Mouse (Mus musculus): ENCODE data around the gene Vdr. TPM values are rescaled to one million over a fixed set of nuclear protein-coding genes. Genes with fewer than 3 reads are reported as not detected.

Vdr gene
- 1.5 TPM for polyA plus RNA-seq (2017; shearing (Covaris generic))

GRCm38 (mm10) chr15:97910530-97910929 is at the start of gene Vdr:
TSS of gene Vdr (minus strand) at chr15:97910630.

GRCm38 (mm10) chr15:97844037-97845034 is 66.1 kb downstream of the Vdr start, which contains the start of gene Hdac7:
TSS of gene Hdac7 (minus strand) at chr15:97844502.

Other genes starting within 250 kb of the Vdr start
- gene Rpap3, start 204.8 kb downstream of the Vdr start, polyA plus RNA-seq (2017; shearing (Covaris generic)) = 31.1 TPM
- gene Endou, start 179.3 kb downstream of the Vdr start, polyA plus RNA-seq (2017; shearing (Covaris generic)) = 0.39 TPM
- 1.9 TPM for gene Rapgef3, start 142.7 kb downstream of the Vdr start, polyA plus RNA-seq (2017; shearing (Covaris generic))
- gene Slc48a1, start 132.1 kb downstream of the Vdr start, polyA plus RNA-seq (2017; shearing (Covaris generic)) = 50.8 TPM
- gene Hdac7, start 66.1 kb downstream of the Vdr start, polyA plus RNA-seq (2017; shearing (Covaris generic)) = 71.7 TPM
- gene Tmem106c, start 53.6 kb upstream of the Vdr start, polyA plus RNA-seq (2017; shearing (Covaris generic)) = 26.6 TPM
- gene Col2a1, start 94.1 kb upstream of the Vdr start, polyA plus RNA-seq (2017; shearing (Covaris generic)) = not detected
- 14.7 TPM for gene Pfkm, start 182.0 kb upstream of the Vdr start, polyA plus RNA-seq (2017; shearing (Covaris generic))
- gene Senp1, start 183.1 kb upstream of the Vdr start, polyA plus RNA-seq (2017; shearing (Covaris generic)) = 64.3 TPM